Mouse (Mus musculus): ENCODE results near the gene Gpr19.

The Gpr19 gene

GRCm38 (mm10) chr6:134887711-134888449, 10.5 kb downstream of the Gpr19 start:
- peak; percentile 90 for DNase-seq (ENCODE audit: low read depth, low spot score)

GRCm38 (mm10) chr6:134887008-134887407, 11.4 kb downstream of the Gpr19 start:
- no peak for DNase-seq (ENCODE audit: low read depth, low spot score)

GRCm38 (mm10) chr6:134886475-134886874, 11.9 kb downstream of the Gpr19 start:
- DNase-seq (ENCODE audit: low read depth, low spot score), result no peak

DNA sequence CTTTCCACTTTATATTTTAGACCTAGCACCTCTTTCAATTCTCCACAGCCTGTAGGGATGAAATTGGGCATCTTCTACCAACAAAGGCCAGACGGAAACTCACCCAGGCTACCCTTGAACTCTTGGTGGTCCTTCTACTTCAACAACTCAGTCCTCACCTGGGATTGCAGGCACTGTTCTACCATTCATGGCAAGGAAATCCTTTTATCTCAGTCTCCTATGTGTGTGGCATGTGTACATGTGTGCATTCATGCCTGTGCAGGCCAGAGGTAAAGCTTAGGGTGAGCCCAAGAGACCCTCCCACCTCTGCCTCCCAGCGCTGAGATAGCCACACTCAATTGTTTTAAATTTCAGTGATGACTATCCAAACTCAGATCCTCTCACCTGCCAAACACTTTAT, 12.9 kb downstream of the Gpr19 start:
- DNase-seq (ENCODE audit: low read depth, low spot score), result no peak

- no peak for DNase-seq (ENCODE audit: low read depth, low spot score)
These were observed 14.7 kb downstream of the Gpr19 start for GRCm38 (mm10) chr6:134883661-134884060.

GRCm38 (mm10) chr6:134880046-134880445, 18.3 kb downstream of the Gpr19 start:
- DNase-seq (ENCODE audit: low read depth, low spot score), result no peak

GRCm38 (mm10) chr6:134879556-134879955, 18.8 kb downstream of the Gpr19 start:
- no peak for DNase-seq (ENCODE audit: low read depth, low spot score)

DNA sequence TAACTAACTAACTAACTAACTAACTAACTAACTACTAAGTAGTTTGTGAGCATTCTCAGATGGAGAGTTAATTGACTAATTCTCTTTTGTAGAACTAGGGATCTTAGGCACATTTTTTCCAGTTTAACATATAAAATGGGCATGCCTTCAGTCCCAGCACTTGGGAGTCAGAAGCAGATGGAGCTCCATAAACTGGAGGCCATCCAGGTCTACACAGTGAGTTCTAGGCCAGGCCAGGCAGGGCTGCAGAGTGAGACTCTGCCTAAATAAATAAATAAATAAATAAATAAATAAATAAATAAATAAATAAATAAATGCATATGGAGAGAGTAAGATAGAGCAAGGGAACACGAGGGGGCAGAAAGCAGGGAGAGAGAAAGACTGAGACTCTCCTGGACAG, 20.5 kb downstream of the Gpr19 start:
- no peak for DNase-seq (ENCODE audit: low read depth, low spot score)

DNA sequence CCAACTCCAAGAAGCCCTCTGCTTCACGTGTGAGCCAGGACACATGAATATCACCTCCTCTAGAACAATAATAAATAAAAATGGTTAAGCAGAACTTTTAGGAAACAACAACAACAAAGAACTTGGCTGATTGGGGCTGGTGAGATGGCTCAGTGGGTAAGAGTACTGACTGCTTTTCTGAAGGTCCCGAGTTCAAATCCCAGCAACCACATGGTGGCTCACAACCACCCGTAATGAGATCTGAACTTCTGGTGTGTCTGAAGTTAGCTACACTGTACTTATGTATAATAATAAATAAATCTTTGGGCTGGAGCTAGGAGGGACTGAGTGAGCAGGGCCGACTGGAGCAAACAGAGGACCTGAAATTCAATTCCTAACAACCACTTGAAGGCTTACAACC, 21.1 kb downstream of the Gpr19 start:
- DNase-seq (ENCODE audit: low read depth, low spot score), result no peak

DNA sequence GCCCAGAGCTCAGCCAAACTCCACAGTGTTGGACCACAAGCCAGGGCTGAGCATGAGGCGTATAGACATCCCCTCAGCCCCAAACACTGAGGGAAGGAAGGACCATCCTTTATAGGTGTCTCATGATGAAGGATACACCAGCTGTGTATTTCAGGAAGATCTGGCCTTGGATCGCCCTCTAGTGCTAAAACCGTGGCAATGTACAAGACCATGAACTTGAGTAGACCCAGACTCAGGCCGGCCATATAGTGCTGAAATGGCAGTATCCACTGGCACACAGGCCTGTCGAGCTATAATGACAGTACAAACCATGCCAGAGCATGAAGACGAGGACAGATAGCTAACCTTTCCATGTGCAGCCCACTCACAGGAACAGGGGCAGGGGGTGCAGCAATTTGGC, 21.6 kb downstream of the Gpr19 start:
- DNase-seq (ENCODE audit: low read depth, low spot score), result no peak

DNA sequence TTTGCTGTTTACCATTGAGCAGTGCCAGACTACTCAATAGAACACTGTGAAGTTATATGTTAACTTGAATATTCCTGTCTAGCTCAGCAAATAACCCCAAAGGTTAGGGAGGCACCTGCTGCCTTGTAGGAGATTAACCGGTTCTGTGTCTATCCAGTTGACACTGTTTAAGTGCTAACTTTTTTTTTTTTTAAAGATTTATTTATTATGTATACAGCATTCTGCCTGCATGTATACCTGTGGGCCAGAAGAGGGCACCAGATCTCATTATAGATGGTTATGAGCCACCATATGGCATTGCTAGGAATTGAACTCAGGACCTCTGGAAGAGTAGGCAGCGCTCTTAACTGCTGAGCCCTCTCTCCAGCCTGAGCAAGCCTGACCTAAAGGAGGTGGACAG, 25.4 kb downstream of the Gpr19 start:
- DNase-seq (ENCODE audit: low read depth, low spot score), result no peak

GRCm38 (mm10) chr6:134872236-134872635, 26.1 kb downstream of the Gpr19 start:
- no peak for DNase-seq (ENCODE audit: low read depth, low spot score)

DNA sequence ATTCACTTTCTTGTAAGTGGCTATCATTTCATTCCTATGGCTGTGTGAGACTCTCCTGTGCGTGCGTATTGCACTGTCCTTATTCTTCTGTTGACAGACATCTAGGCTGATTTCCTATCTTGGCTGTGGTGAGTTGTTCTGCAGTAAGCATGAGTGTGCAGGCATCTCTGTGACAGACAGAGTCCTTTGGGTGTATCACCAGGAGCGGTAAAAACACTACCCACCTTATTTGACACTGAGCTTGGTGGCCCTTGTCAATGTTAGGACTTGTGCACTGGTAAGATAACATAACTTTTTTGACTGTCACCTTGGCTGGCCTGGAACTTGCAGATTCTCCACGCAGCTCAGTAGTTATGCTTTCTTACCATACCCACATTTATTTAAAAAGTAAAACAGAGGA, 27.5 kb downstream of the Gpr19 start:
- DNase-seq (ENCODE audit: low read depth, low spot score), result no peak

DNA sequence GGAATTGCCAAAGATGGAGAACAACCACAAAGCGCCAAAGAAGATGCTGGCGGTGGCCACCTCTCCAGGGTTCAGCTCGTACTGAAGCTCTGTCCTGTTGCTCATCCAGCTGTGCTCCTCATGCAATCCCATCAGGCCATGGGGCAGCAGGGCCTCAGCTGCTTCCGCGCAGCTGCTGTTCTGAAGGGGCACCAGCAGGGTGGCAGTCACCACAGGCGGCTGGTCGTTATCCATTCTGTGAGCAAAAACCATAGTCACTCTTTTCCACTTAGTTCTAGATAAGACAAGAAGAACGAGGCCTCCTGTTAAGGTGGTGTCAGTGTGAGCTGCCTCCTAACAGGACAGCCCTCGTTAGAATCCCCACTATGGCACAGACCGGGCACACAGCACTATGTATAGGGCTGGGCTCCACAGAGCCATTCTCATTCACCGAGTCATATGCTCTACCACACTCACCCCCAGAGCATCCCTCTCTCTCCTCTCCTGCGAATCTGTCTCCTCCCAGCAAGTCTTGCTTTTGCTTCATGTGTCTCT, 28.1 kb downstream of the Gpr19 start:
- no peak for DNase-seq (ENCODE audit: low read depth, low spot score)

DNA sequence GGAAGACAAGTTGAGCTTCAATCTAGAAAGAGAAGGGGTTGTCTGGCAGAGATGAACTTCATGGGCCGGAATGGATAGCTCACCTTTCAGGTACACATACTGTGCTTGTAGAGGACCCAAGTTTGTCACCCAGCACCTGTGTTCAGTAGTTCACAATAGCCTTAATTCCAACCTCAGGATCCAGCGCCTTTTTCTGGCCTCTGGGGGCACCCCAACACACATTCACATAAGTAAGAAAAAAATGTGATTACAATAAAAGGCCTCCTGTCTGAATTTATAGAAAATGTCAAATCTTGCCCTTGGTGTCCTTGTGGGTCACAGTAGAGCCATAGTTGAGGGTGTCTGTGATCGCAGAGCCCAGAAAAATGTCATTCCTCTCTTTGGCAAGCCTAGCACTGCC, 31.1 kb downstream of the Gpr19 start:
- no peak for DNase-seq (ENCODE audit: low read depth, low spot score)

DNA sequence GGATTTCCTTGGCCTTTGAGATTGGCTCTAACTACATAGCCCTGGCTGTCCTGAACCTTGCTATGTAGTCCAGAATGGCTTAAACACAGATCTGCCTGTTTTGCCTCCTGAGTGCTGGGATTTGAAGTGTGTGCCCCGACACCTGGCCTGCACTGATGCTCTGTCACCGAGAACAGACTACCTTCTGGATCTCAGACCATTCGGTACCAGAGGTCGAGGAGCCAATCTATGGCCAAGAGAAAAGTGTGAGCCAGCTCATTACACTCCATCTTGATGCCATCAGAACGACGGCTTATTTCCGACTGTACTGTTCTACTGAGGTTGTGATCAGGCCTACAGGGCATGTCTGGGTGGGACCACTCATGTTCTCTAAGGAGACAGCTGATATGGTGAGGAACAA, 32.3 kb downstream of the Gpr19 start:
- no peak for DNase-seq (ENCODE audit: low read depth, low spot score)

DNA sequence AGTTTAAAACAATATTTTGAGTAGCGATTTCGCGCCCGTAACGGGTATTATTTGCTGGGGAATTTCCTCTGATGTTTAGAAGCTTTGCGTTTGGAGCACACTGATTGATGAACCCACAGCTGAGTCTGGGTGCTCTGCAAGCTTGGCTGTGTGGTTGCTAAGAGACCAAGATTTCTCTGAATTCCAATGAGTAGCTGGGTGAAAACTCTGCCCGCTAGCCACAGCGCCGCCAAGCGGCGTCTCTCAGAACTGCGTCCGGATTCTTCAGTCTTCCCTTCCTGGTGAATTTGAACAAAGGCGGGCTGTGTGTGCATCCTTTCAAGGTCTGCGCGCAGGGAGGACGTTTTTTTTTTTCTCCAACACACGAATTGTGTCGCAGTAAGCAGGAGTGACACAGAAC, 35.2 kb downstream of the Gpr19 start:
- DNase-seq (ENCODE audit: low read depth, low spot score), result peak; percentile 92

DNA sequence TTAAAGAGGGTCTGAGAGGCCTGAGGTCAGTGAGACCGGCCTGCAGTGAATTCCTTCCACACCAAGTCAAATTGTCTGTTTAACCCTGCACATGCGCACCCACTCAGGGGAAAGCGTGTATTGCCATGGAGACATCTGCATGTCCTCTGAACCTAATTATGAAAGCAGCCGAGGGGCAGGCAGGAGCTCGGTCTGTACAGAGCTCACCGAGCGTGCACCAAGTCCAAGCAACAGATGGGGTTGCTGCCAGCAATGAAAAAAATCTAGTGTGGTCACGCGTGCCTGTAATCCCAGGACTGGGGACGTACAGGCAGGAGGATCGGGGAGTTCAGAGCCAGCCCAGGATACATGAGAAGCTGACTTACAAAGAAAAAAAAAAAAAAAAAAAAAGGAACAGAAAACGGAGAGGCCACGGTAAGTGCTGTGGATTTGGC, 35.7 kb downstream of the Gpr19 start:
- no peak for DNase-seq (ENCODE audit: low read depth, low spot score)

- no peak for DNase-seq (ENCODE audit: low read depth, low spot score)
These were observed 37.0 kb downstream of the Gpr19 start for GRCm38 (mm10) chr6:134861386-134861785.

DNA sequence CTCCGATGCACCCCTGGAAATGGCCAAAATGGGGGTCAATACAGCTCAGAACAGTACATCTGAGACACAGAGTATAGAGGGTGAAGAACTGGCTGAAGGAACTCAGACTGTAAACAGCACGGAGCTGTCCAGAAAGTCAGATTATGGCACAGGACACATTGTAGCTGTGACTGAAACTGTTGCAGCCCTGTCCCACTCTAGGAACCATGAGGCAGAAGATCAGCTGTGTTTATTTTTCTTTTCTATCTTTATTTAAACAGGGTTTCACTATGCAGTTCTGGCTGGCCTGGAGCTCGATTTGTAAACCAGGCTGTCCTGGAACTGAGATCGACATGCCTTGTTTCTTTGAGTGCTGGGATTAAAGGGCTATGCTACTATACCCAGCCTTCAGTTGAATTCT, 38.1 kb downstream of the Gpr19 start:
- DNase-seq (ENCODE audit: low read depth, low spot score), result no peak

GRCm38 (mm10) chr6:134859021-134859420, 39.4 kb downstream of the Gpr19 start:
- DNase-seq (ENCODE audit: low read depth, low spot score), result no peak

DNA sequence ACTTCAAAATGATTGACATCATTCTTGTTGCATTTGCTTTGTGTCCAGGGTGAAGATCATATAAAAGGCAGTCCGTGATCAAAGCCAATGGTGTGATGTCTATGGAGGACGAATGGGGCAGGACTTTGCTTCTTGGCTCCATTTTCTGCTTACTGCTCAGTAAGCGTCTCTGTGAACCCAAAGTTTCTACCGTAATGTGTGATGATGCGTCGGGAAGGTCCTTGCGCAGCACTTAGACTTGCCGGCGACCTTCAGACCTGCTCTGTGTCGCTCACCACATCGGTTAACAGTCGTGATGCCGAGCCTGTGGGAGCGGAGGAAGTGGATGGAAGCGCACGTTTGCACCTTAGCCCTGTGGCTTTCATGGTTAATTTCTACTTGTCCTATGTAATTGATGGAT, 42.5 kb downstream of the Gpr19 start:
- DNase-seq (ENCODE audit: low read depth, low spot score), result no peak

DNA sequence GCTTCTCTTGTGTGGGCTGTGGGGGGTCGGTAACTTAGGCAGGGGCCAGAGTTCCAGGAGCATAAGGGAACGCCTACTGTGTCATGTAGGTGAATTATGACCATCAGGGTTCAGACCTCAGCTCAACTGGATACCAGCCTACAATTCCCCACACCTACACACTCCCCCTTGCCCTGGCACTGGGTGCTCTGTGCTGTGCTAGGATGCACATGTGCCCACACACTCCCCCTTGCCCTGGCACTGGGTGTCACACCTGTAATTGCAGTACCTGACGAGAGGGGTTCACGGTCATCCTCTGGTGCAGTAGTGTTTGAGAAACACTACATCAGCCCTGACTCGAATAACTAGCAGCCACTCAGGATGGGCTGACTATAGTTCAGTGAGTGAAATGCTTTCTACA, 43.6 kb downstream of the Gpr19 start:
- no peak for DNase-seq (ENCODE audit: low read depth, low spot score)

DNA sequence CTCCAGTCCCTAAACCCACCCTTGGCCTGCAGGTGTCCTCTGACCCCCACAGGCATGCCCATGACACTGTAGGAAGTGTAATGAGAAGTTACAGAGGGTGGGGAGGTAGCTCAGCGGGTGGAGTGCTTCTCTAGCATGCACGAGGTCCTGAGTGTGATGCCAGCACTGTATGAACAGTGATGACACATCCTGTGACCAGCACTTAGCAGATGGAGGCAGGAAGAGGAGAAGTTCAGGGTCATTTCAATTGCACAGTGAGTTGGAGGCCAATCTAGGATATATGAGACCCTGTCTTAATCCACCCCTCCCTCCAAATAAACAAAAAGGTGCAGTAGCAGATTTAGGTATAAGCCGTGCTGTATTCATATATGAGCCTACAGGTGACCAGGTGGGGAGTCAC, 48.4 kb downstream of the Gpr19 start:
- DNase-seq (ENCODE audit: low read depth, low spot score), result no peak

Data from WW6 (cell line).